Mouse (Mus musculus): ENCODE measurements around the gene Hbb-bt. TPM values are rescaled to one million over a fixed set of nuclear protein-coding genes. Genes with fewer than 3 reads are reported as not detected.

The Hbb-bt gene
- polyA plus RNA-seq (2014; fragmentation: Nextera tagmentation; extraction: Ambion mirVana), result 2,483 and 3,067 TPM in 2 replicates

DNA sequence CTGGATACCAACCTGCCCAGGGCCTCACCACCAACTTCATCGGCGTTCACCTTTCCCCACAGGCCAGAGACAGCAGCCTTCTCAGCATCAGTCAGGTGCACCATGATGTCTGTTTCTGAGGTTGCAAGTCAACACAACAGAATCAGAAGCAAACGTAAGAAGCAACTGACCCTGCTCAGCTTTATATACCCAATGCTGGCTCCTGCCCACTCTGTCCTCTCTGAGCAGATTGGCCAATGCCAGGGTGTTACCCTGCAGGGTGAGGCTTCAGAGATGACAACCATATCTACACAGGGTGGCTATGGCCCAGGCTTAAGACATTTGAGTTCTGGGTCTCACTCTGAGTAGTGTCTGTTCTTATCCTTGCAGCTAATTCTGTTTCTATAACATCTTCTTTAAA is at the start of gene Hbb-bt:
TSS of gene Hbb-bt (minus strand) at position 231 of the 400 bp plus-strand sequence.
- WGBS (ENCODE audit: insufficient replicate concordance), result 83% methylated on average over 3 of the region's 3 CpGs
- Histone ChIP-seq H3K36me3 (ENCODE audit: control insufficient read depth, insufficient read depth, low read length) (no peaks in the 10 kb centered on the region), H3K4me2 (0 out of 2 replicates have a peak within 1 kb of the TSS, but pooled peaks have one; percentile 14), H3K4me3 (ENCODE audit: low read depth, low read length) (no peak within 1 kb of the TSS), H3K9ac (ENCODE audit: low read depth, low read length) (no peak within 1 kb of the TSS), H3K27ac (ENCODE audit: low read depth, low read length) (no peak within 1 kb of the TSS), H3K27me3 (ENCODE audit: control insufficient read depth, insufficient read depth, low read length) (no peaks in the 10 kb centered on the region), H3K4me1 (ENCODE audit: control insufficient read depth, insufficient read depth, low read length) (peaks cover 5% of the 10 kb centered on the region; the same call in 1 of the 2 replicates), H3K9me3 (replicated peaks; ENCODE audit: control insufficient read depth, low read length) (no peaks in the 10 kb centered on the region)
- ATAC-seq (replicated peaks; ENCODE audit: insufficient number of reproducible peaks, low FRiP score, low TSS enrichment), result peak; percentile 92

DNA sequence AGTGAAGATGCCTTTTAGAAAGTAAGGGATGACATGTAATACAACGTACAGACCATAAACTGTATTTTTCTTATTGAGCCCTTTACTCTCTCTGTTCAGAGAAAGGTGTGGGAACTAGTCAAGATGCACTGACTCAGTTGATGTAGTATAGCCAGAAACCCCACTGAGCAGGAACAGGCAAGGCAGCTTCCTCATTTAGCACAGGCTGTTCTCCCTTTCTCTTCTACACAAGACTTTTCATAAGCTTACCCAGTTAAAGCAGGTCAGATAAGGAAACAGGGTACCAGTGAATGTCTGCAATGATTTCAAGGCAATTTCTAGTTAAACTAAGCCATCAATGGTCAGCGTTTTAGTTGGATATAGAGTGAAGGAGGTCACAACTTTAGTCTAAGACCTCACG is 47.7 kb upstream of the Hbb-bt start:
- Histone ChIP-seq H3K9me3 (replicated peaks; ENCODE audit: control insufficient read depth, low read length) (no peaks in the 10 kb centered on the region), H3K27ac (ENCODE audit: low read depth, low read length) (peak overlapping the region; percentile 75), H3K4me3 (ENCODE audit: low read depth, low read length) (no peak overlapping the region), H3K27me3 (ENCODE audit: control insufficient read depth, insufficient read depth, low read length) (no peaks in the 10 kb centered on the region), H3K36me3 (ENCODE audit: control insufficient read depth, insufficient read depth, low read length) (no peaks in the 10 kb centered on the region), H3K4me1 (ENCODE audit: control insufficient read depth, insufficient read depth, low read length) (no peaks in the 10 kb centered on the region), H3K9ac (ENCODE audit: low read depth, low read length) (no peak overlapping the region), H3K4me2 (no peak overlapping the region)
- no peak for ATAC-seq (replicated peaks; ENCODE audit: insufficient number of reproducible peaks, low FRiP score, low TSS enrichment)
- 70% methylated on average over 3 of the region's 3 CpGs for WGBS (ENCODE audit: insufficient replicate concordance)

DNA sequence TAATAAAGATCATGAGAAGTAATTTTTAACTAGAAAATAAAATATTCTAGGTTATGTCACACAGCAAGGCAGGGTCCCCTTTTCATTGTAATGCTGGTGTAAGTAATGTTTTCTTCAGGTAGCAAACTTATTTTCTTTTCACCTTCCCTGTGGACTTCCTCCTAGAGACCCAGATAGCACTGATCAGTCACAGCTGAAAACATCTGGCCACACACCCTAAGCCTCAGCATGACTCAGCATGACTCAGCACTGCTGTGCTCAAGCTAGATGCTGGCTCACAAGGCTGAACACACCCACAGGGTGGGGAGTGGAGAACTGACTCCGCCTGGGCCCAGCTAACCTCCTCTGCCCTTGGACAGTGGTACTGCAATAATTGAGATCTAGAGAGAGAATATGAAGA is 47.1 kb upstream of the Hbb-bt start:
- no peak overlapping the region for H3K4me2 ChIP-seq
- 38% methylated on average over 1 of the region's 1 CpGs for whole genome bisulfite sequencing (ENCODE audit: insufficient replicate concordance)
- no peak overlapping the region for H3K4me3 ChIP-seq (ENCODE audit: low read depth, low read length)
- H3K9ac ChIP-seq (ENCODE audit: low read depth, low read length), result no peak overlapping the region
- H3K27ac ChIP-seq (ENCODE audit: low read depth, low read length), result peak overlapping the region; percentile 75; the same call in 1 of the 2 replicates
- H3K4me1 ChIP-seq (ENCODE audit: control insufficient read depth, insufficient read depth, low read length), result no peaks in the 10 kb centered on the region
- H3K9me3 ChIP-seq (replicated peaks; ENCODE audit: control insufficient read depth, low read length), result no peaks in the 10 kb centered on the region
- H3K36me3 ChIP-seq (ENCODE audit: control insufficient read depth, insufficient read depth, low read length), result no peaks in the 10 kb centered on the region
- H3K27me3 ChIP-seq (ENCODE audit: control insufficient read depth, insufficient read depth, low read length), result no peaks in the 10 kb centered on the region
- ATAC-seq (replicated peaks; ENCODE audit: insufficient number of reproducible peaks, low FRiP score, low TSS enrichment), result peak; percentile 91

DNA sequence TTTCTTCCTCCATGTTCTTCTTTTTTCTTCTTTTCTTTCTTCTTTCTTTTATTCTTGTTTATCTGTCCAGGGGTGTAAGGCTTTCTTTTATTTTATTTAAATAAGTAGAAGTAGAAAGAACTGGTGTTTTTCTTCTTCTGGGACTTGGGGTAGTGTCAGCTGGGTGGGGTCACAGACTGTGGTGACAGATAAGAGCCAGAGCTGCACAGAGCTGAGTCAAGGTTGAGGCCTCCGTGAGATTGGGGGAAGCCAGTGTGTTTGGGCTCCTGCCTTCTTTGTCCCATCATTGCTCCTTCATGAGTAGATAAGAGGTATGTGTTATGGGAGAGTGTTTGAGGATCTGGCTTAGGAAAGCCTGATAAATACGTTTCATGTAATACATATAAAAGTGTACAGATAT is 45.3 kb upstream of the Hbb-bt start:
- Histone ChIP-seq H3K27ac (ENCODE audit: low read depth, low read length) (peak overlapping the region; percentile 77; the same call in 1 of the 2 replicates), H3K27me3 (ENCODE audit: control insufficient read depth, insufficient read depth, low read length) (no peaks in the 10 kb centered on the region), H3K9ac (ENCODE audit: low read depth, low read length) (no peak overlapping the region), H3K36me3 (ENCODE audit: control insufficient read depth, insufficient read depth, low read length) (no peaks in the 10 kb centered on the region), H3K4me1 (ENCODE audit: control insufficient read depth, insufficient read depth, low read length) (no peaks in the 10 kb centered on the region), H3K4me3 (ENCODE audit: low read depth, low read length) (no peak overlapping the region), H3K4me2 (no peak overlapping the region), H3K9me3 (replicated peaks; ENCODE audit: control insufficient read depth, low read length) (no peaks in the 10 kb centered on the region)
- WGBS (ENCODE audit: insufficient replicate concordance), result 18% methylated on average over 2 of the region's 2 CpGs
- ATAC-seq (replicated peaks; ENCODE audit: insufficient number of reproducible peaks, low FRiP score, low TSS enrichment), result peak; percentile 95

DNA sequence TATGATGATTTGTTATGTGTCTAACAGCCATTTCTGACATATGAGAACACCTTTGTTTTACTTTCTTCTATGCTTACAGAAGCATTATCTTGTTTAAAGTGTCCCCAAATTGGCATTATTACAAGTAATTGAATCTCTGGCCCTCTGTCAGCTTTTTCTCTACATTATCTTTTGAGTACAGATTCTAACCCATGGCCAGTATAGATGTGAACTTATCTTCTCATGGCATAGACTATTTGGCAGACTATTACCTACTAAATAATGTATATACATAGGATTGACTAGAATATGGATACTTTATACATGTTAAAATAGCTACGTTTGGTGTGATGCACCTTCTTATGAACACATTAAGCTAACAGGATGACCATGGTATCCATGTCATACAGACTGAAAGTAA is 40.9 kb upstream of the Hbb-bt start:
- Histone ChIP-seq H3K4me2 (no peak overlapping the region), H3K9ac (ENCODE audit: low read depth, low read length) (no peak overlapping the region), H3K27ac (ENCODE audit: low read depth, low read length) (peak overlapping the region; percentile 57; the same call in 1 of the 2 replicates), H3K4me1 (ENCODE audit: control insufficient read depth, insufficient read depth, low read length) (no peaks in the 10 kb centered on the region), H3K9me3 (replicated peaks; ENCODE audit: control insufficient read depth, low read length) (no peaks in the 10 kb centered on the region), H3K36me3 (ENCODE audit: control insufficient read depth, insufficient read depth, low read length) (no peaks in the 10 kb centered on the region), H3K27me3 (ENCODE audit: control insufficient read depth, insufficient read depth, low read length) (no peaks in the 10 kb centered on the region), H3K4me3 (ENCODE audit: low read depth, low read length) (no peak overlapping the region)
- no peak for ATAC-seq (replicated peaks; ENCODE audit: insufficient number of reproducible peaks, low FRiP score, low TSS enrichment)
- 58% methylated on average over 1 of the region's 1 CpGs for WGBS (ENCODE audit: insufficient replicate concordance)

DNA sequence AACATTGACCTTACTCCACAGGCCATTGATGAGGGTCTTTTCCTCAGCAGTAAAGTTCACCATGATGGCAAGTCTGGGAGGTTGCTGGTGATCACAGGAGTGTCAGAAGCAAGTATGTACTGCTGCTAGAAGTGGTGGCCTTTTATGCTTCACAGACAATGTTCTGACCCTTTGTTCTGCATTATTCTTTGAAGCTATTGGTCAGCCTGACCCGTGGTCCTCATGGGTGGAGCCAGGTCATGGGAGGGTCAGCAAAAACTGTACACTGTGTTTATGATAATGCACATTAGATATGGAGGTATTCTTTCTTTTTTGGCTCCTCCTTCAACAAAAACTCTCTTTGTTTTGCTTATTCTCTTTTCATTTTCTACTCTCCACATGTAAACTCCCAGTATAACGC is 39.3 kb upstream of the Hbb-bt start, which contains the start of gene Hbb-y:
TSS of gene Hbb-y (minus strand) at position 127 of the 400 bp plus-strand sequence.
- H3K4me3 ChIP-seq (ENCODE audit: low read depth, low read length), result peak within 1 kb of the TSS; percentile 10; the same call in 1 of the 2 replicates
- H3K9ac ChIP-seq (ENCODE audit: low read depth, low read length), result peak within 1 kb of the TSS; percentile 49; the same call in 1 of the 2 replicates
- no peaks in the 10 kb centered on the region for H3K27me3 ChIP-seq (ENCODE audit: control insufficient read depth, insufficient read depth, low read length)
- peak; percentile 85 for ATAC-seq (replicated peaks; ENCODE audit: insufficient number of reproducible peaks, low FRiP score, low TSS enrichment)
- H3K27ac ChIP-seq (ENCODE audit: low read depth, low read length), result peak within 1 kb of the TSS; percentile 77
- H3K36me3 ChIP-seq (ENCODE audit: control insufficient read depth, insufficient read depth, low read length), result no peaks in the 10 kb centered on the region
- H3K4me1 ChIP-seq (ENCODE audit: control insufficient read depth, insufficient read depth, low read length), result no peaks in the 10 kb centered on the region
- no peak within 1 kb of the TSS; the same call in 1 of the 2 replicates for H3K4me2 ChIP-seq
- H3K9me3 ChIP-seq (replicated peaks; ENCODE audit: control insufficient read depth, low read length), result no peaks in the 10 kb centered on the region
- 58% methylated on average over 2 of the region's 2 CpGs for WGBS (ENCODE audit: insufficient replicate concordance)

DNA sequence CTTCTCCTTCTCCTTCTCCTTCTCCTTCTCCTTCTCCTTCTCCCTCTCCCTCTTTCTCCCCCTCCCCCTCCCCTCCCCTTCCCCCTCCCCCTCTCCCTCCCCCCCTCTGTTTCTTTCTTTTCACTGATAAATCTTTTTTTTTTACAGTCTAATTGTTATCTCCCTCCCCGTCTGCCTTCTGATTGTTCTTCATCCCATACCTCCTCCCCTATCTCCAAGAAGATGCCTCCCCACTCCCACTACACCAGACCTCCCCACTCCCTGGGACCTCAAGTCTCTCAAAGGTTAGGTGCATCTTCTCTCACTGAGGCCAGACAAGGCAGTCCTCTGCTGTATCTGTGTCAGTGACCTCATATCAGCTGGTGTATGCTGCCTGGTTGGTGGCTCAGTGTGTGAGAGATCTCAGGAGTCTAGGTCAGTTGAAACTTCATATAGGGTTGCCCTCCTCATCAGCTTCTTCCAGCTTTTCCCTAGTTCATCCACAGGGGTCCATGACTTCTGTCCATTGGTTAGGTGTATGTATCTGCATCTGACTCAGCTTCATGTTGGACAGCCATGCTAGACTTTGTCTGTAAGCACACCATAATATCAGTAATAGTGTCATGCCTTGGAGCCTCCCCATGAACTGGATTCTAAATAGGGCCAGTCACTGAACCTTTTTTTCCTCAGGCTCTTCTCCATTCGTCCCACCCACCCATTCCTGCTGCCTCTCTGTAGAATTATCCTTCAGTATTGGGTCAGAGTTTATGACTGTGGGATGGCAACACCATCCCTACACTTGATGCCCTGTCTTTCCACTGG is 30.9 kb upstream of the Hbb-bt start:
- WGBS (ENCODE audit: insufficient replicate concordance), result 35% methylated on average over 2 of the region's 2 CpGs

DNA sequence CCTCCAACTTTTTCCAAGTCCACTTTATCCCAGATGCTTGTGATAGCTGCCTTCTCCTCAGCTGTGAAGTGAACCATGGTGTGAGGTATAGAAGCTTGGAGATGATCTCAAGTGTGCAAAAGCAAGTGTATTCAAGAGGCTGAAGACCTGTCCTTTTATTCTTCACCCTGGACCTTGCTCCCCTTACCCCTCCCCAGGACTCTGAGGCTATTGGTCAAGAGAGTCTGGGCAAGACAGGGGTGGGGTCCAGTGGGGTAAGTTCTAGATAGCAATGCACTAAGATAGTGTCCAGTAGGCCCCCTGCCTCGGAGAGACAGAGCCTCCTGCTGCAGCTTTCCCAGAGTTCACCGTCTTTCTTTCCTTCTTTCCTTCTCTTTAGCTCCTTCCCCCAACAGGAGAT is 29.2 kb upstream of the Hbb-bt start, which contains the start of gene Hbb-bh1:
TSS of gene Hbb-bh1 (minus strand) at position 131 of the 400 bp plus-strand sequence.
- H3K36me3 ChIP-seq (ENCODE audit: control insufficient read depth, insufficient read depth, low read length), result no peaks in the 10 kb centered on the region
- H3K4me3 ChIP-seq (ENCODE audit: low read depth, low read length), result peak within 1 kb of the TSS; percentile 32
- peak within 1 kb of the TSS; percentile 34 for H3K4me2 ChIP-seq

More for the DNA sequence above, 30.9 kb upstream of the Hbb-bt start:
- Histone ChIP-seq H3K4me3 (ENCODE audit: low read depth, low read length) (no peak overlapping the region), H3K27ac (ENCODE audit: low read depth, low read length) (0 out of 2 replicates have a peak overlapping the region, but pooled peaks have one; percentile 22), H3K36me3 (ENCODE audit: control insufficient read depth, insufficient read depth, low read length) (no peaks in the 10 kb centered on the region), H3K27me3 (ENCODE audit: control insufficient read depth, insufficient read depth, low read length) (no peaks in the 10 kb centered on the region), H3K4me2 (peak overlapping the region; percentile 35), H3K4me1 (ENCODE audit: control insufficient read depth, insufficient read depth, low read length) (no peaks in the 10 kb centered on the region), H3K9me3 (replicated peaks; ENCODE audit: control insufficient read depth, low read length) (no peaks in the 10 kb centered on the region), H3K9ac (ENCODE audit: low read depth, low read length) (no peak overlapping the region)
- ATAC-seq (replicated peaks; ENCODE audit: insufficient number of reproducible peaks, low FRiP score, low TSS enrichment), result no peak

More for the DNA sequence above, 29.2 kb upstream of the Hbb-bt start, which contains the start of gene Hbb-bh1:
- Histone ChIP-seq H3K9ac (ENCODE audit: low read depth, low read length) (peak within 1 kb of the TSS; percentile 34), H3K27me3 (ENCODE audit: control insufficient read depth, insufficient read depth, low read length) (no peaks in the 10 kb centered on the region), H3K4me1 (ENCODE audit: control insufficient read depth, insufficient read depth, low read length) (no peaks in the 10 kb centered on the region), H3K27ac (ENCODE audit: low read depth, low read length) (peak within 1 kb of the TSS; percentile 70), H3K9me3 (replicated peaks; ENCODE audit: control insufficient read depth, low read length) (no peaks in the 10 kb centered on the region)
- peak; percentile 89 for ATAC-seq (replicated peaks; ENCODE audit: insufficient number of reproducible peaks, low FRiP score, low TSS enrichment)
- WGBS (ENCODE audit: insufficient replicate concordance), result 61% methylated on average over 2 of the region's 2 CpGs
